Comparison of ENCODE assay signal across 26 mouse cellular contexts in genomic region chr16:66968336-66968735, GRCm38 (mm10).
DNase-seq lines count a peak whose midpoint lies in the region; ATAC-seq and TF ChIP-seq lines count a peak whose summit lies in the region.
"Had no signal": no experiment of that assay in that cellular context is flagged by ENCODE, and none has a peak within 500 bp of the region (broad histone marks: within the 10 kb centered on the region; RNA-seq: fewer than 3 reads in every experiment).

No protein-coding gene starts in this region.

- H3K36me3 ChIP-seq in forebrain, embryonic 11.5 days (ENCODE audit: control insufficient read depth, insufficient read depth, low read length), result no peaks in the 10 kb centered on the region
- no peaks in the 10 kb centered on the region for H3K36me3 ChIP-seq in forebrain, embryonic 15.5 days
- no peaks in the 10 kb centered on the region for H3K36me3 ChIP-seq in forebrain, embryonic 14.5 days (ENCODE audit: control insufficient read depth, insufficient read depth, low read length)
- no peaks in the 10 kb centered on the region for H3K36me3 ChIP-seq in forebrain, embryonic 16.5 days (ENCODE audit: control insufficient read depth, insufficient read depth)
- no peaks in the 10 kb centered on the region for H3K36me3 ChIP-seq in neural tube, embryonic 11.5 days (ENCODE audit: control insufficient read depth, insufficient read depth, low read length)
- no peaks in the 10 kb centered on the region for H3K36me3 ChIP-seq in neural tube, embryonic 15.5 days
- H3K36me3 ChIP-seq: heart, embryonic 12.5 days; heart, embryonic 15.5 days; hindbrain, embryonic 10.5 days had no signal

- H3K4me1 ChIP-seq in forebrain, embryonic 11.5 days (replicated peaks; ENCODE audit: control insufficient read depth, insufficient read depth, low read length), result peaks cover 2% of the 10 kb centered on the region; the same call in 1 of the 2 replicates
- peaks cover 17% of the 10 kb centered on the region for H3K4me1 ChIP-seq in forebrain, embryonic 15.5 days
- peaks cover 6% of the 10 kb centered on the region; the same call in 1 of the 2 replicates for H3K4me1 ChIP-seq in forebrain, embryonic 14.5 days (ENCODE audit: control insufficient read depth, insufficient read depth, low read length)
- peaks cover 8% of the 10 kb centered on the region for H3K4me1 ChIP-seq in forebrain, embryonic 16.5 days (replicated peaks; ENCODE audit: control insufficient read depth, insufficient read depth, low read length)
- 0 out of 2 replicates have a peak, but pooled peaks cover 2% of the 10 kb centered on the region for H3K4me1 ChIP-seq in neural tube, embryonic 11.5 days (ENCODE audit: control insufficient read depth, insufficient read depth, low read length)
- peaks cover 4% of the 10 kb centered on the region; the same call in 1 of the 2 replicates for H3K4me1 ChIP-seq in neural tube, embryonic 15.5 days
- H3K4me1 ChIP-seq: heart, embryonic 12.5 days; hindbrain, embryonic 10.5 days had no signal

- no peak overlapping the region for H3K4me3 ChIP-seq in forebrain, embryonic 11.5 days (ENCODE audit: low read depth, low read length)
- H3K4me3 ChIP-seq in forebrain, embryonic 15.5 days, result no peak overlapping the region
- no peak overlapping the region for H3K4me3 ChIP-seq in forebrain, embryonic 14.5 days (ENCODE audit: low read depth, low read length)
- no peak overlapping the region for H3K4me3 ChIP-seq in forebrain, embryonic 16.5 days (replicated peaks; ENCODE audit: low read length)
- H3K4me3 ChIP-seq in neural tube, embryonic 11.5 days (ENCODE audit: low read depth, low read length), result no peak overlapping the region
- no peak overlapping the region for H3K4me3 ChIP-seq in neural tube, embryonic 15.5 days (replicated peaks)
- H3K4me3 ChIP-seq: heart, embryonic 12.5 days; heart, embryonic 15.5 days; hindbrain, embryonic 10.5 days had no signal

- 0 out of 2 replicates have a peak, but pooled peaks have one; percentile 55 for ATAC-seq in forebrain, embryonic 11.5 days (replicated peaks; ENCODE audit: low FRiP score)
- ATAC-seq in forebrain, embryonic 15.5 days (replicated peaks), result no peak
- ATAC-seq in forebrain, embryonic 14.5 days, result no peak
- no peak for ATAC-seq in forebrain, embryonic 16.5 days
- peak; percentile 66; the same call in 1 of the 2 replicates for ATAC-seq in neural tube, embryonic 11.5 days (ENCODE audit: insufficient read depth, low FRiP score, low TSS enrichment)
- no peak for ATAC-seq in neural tube, embryonic 15.5 days (ENCODE audit: low FRiP score)
- ATAC-seq: hindbrain, postnatal 0 days; inflammation-experienced regulatory T-cells, adult 6 months; intestine, embryonic 16.5 days; Patski had no signal

- no peaks in the 10 kb centered on the region for H3K27me3 ChIP-seq in forebrain, embryonic 11.5 days (ENCODE audit: control insufficient read depth, insufficient read depth, low read length)
- no peaks in the 10 kb centered on the region for H3K27me3 ChIP-seq in forebrain, embryonic 15.5 days
- no peaks in the 10 kb centered on the region for H3K27me3 ChIP-seq in forebrain, embryonic 14.5 days (replicated peaks; ENCODE audit: control insufficient read depth, insufficient read depth, low read length)
- H3K27me3 ChIP-seq in forebrain, embryonic 16.5 days (replicated peaks; ENCODE audit: control insufficient read depth, insufficient read depth, low read length), result no peaks in the 10 kb centered on the region
- no peaks in the 10 kb centered on the region for H3K27me3 ChIP-seq in neural tube, embryonic 11.5 days (ENCODE audit: control insufficient read depth, insufficient read depth, low read length)
- no peaks in the 10 kb centered on the region for H3K27me3 ChIP-seq in neural tube, embryonic 15.5 days (replicated peaks)
- H3K27me3 ChIP-seq: heart, embryonic 12.5 days; heart, embryonic 15.5 days; Patski had no signal

- no peaks in the 10 kb centered on the region for H3K9me3 ChIP-seq in forebrain, embryonic 11.5 days (ENCODE audit: control insufficient read depth, low read length)
- no peaks in the 10 kb centered on the region for H3K9me3 ChIP-seq in forebrain, embryonic 15.5 days
- no peaks in the 10 kb centered on the region for H3K9me3 ChIP-seq in forebrain, embryonic 14.5 days (replicated peaks; ENCODE audit: control insufficient read depth, low read length)
- H3K9me3 ChIP-seq in forebrain, embryonic 16.5 days (ENCODE audit: control insufficient read depth, low read length), result no peaks in the 10 kb centered on the region
- H3K9me3 ChIP-seq in neural tube, embryonic 11.5 days (ENCODE audit: control insufficient read depth, low read length), result no peaks in the 10 kb centered on the region
- no peaks in the 10 kb centered on the region for H3K9me3 ChIP-seq in neural tube, embryonic 15.5 days (replicated peaks)
- H3K9me3 ChIP-seq: heart, embryonic 12.5 days; heart, embryonic 15.5 days; hindbrain, embryonic 10.5 days had no signal

- no peak for TF ChIP-seq POLR2A in brain, embryonic 14.5 days (IDR thresholded peaks at IDR 0.05; ENCODE audit: borderline replicate concordance, extremely low read depth, insufficient read depth, insufficient read length, poor library complexity, severe bottlenecking)

- H3K4me2 ChIP-seq in forebrain, embryonic 11.5 days (ENCODE audit: low read depth, low read length, severe bottlenecking), result no peak overlapping the region
- H3K4me2 ChIP-seq in forebrain, embryonic 15.5 days (replicated peaks), result no peak overlapping the region
- no peak overlapping the region for H3K4me2 ChIP-seq in forebrain, embryonic 14.5 days (ENCODE audit: low read length)
- no peak overlapping the region for H3K4me2 ChIP-seq in forebrain, embryonic 16.5 days (ENCODE audit: low read length)
- H3K4me2 ChIP-seq in neural tube, embryonic 11.5 days (ENCODE audit: low read depth), result no peak overlapping the region
- H3K4me2 ChIP-seq in neural tube, embryonic 15.5 days, result no peak overlapping the region
- H3K4me2 ChIP-seq: heart, embryonic 12.5 days; heart, embryonic 15.5 days had no signal

- DNase-seq in forebrain, embryonic 11.5 days (ENCODE audit: low spot score), result no peak
- peak; percentile 14 for DNase-seq in forebrain, embryonic 14.5 days (ENCODE audit: low spot score)
- DNase-seq in neural tube, embryonic 11.5 days (ENCODE audit: low spot score), result peak; percentile 14
- peak; percentile 47 for DNase-seq in brain, embryonic 14.5 days (ENCODE audit: low read depth)
- no peak for DNase-seq in left cerebral cortex, postnatal 25 days (ENCODE audit: low spot score in 2 of 2)
- DNase-seq: adrenal gland, adult 2 months; adrenal gland, postnatal 14 days; cerebellum, adult 18-20 months; cerebellum, adult 9-10 months; cerebellum, postnatal 14 days; gastrocnemius, postnatal 10 days; gastrocnemius, postnatal 36 days; heart, postnatal 10 days; heart, postnatal 36 days; kidney, adult 18-20 months; kidney, adult 9 months had no signal

- TF ChIP-seq CTCF in brain, embryonic 14.5 days (IDR thresholded peaks at IDR 0.05; ENCODE audit: borderline replicate concordance, extremely low read depth, insufficient read depth, insufficient read length), result no peak

- no peak overlapping the region for H3K27ac ChIP-seq in forebrain, embryonic 11.5 days (ENCODE audit: low read depth, low read length)
- H3K27ac ChIP-seq in forebrain, embryonic 15.5 days (replicated peaks), result no peak overlapping the region
- no peak overlapping the region for H3K27ac ChIP-seq in forebrain, embryonic 14.5 days (ENCODE audit: low read depth, low read length)
- no peak overlapping the region for H3K27ac ChIP-seq in forebrain, embryonic 16.5 days (ENCODE audit: low read length)
- no peak overlapping the region for H3K27ac ChIP-seq in neural tube, embryonic 11.5 days (ENCODE audit: low read depth, low read length)
- no peak overlapping the region for H3K27ac ChIP-seq in neural tube, embryonic 15.5 days (replicated peaks)
- H3K27ac ChIP-seq: heart, embryonic 15.5 days; hindbrain, embryonic 10.5 days; hindbrain, postnatal 0 days had no signal

- intact Hi-C loops in left cerebral cortex, postnatal 25 days (cut with DNase I), result no loop called here

- 69% methylated on average over 5 of the region's 5 CpGs for WGBS in forebrain, embryonic 11.5 days
- WGBS in forebrain, embryonic 15.5 days, result 44% methylated on average over 5 of the region's 5 CpGs
- WGBS in forebrain, embryonic 14.5 days, result 36% methylated on average over 5 of the region's 5 CpGs
- 44% methylated on average over 5 of the region's 5 CpGs for WGBS in forebrain, embryonic 16.5 days
- 64% methylated on average over 5 of the region's 5 CpGs for WGBS in neural tube, embryonic 11.5 days
- WGBS in neural tube, embryonic 15.5 days, result 42% methylated on average over 5 of the region's 5 CpGs

- H3K9ac ChIP-seq in forebrain, embryonic 11.5 days (ENCODE audit: low read length), result no peak overlapping the region
- no peak overlapping the region for H3K9ac ChIP-seq in forebrain, embryonic 15.5 days (replicated peaks)
- no peak overlapping the region for H3K9ac ChIP-seq in forebrain, embryonic 14.5 days (ENCODE audit: low read length)
- H3K9ac ChIP-seq in forebrain, embryonic 16.5 days (replicated peaks; ENCODE audit: low read depth, low read length), result no peak overlapping the region
- H3K9ac ChIP-seq in neural tube, embryonic 11.5 days (ENCODE audit: low read length), result no peak overlapping the region
- no peak overlapping the region for H3K9ac ChIP-seq in neural tube, embryonic 15.5 days (replicated peaks)
- H3K9ac ChIP-seq: heart, embryonic 12.5 days; heart, embryonic 15.5 days had no signal

Comparison
In these comparisons a context has a peak if more than half of its experiments do, and no peak if none do; other contexts are left out.
1. ATAC-seq: peak in forebrain, embryonic 11.5 days (single experiment) and neural tube, embryonic 11.5 days (single experiment); none in forebrain, embryonic 15.5 days (single experiment), forebrain, embryonic 14.5 days (single experiment), forebrain, embryonic 16.5 days (single experiment) and neural tube, embryonic 15.5 days (single experiment).
2. DNase-seq: peak in forebrain, embryonic 14.5 days (single experiment), neural tube, embryonic 11.5 days (single experiment) and brain, embryonic 14.5 days (single experiment); none in forebrain, embryonic 11.5 days (single experiment) and left cerebral cortex, postnatal 25 days (0 of 2).